Mouse (Mus musculus): ENCODE measurements at regions not wholly inside any gene's neighbourhood (a gene's known extent, or its start where the extent isn't known, plus 50 kb on each side); places are given as distances from the start of the nearest gene placed in this dataset.

DNA sequence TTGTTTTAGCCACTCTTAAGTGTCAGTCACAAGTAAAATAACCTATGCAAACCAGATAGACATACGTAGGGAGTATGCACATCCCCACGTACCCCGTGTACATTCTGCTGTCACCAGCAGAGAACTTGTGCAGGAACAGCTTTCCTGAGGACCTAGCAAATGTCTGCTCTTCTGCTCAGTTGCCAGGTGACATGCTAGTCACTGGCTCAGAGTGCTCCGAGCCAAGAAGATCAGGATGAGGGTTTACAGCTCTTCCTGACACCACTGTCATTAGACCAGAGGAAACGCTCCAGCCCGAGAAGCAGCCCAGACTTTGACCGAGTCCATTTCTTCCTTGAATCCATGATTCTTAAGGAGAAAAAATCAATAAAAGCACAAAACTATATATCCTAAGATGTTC, 115.5 kb upstream of the Lpp start:
- no peak for TF ChIP-seq CTCF (IDR thresholded peaks at IDR 0.05; ENCODE audit: extremely low read depth, insufficient read depth, insufficient read length, insufficient replicate concordance)
- no peak for TF ChIP-seq POLR2A (IDR thresholded peaks at IDR 0.05; ENCODE audit: low read depth, low read length)

Data from spleen, adult 2 months (tissue).